Mouse (Mus musculus) spleen, postnatal 4 days (tissue): ENCODE results near the gene Nav2.

Source experiments
- DNase-seq, 2 experiments: peaks; one replicate each; pipeline ENCODE4 v3.0.0; 2022; ENCODE audit warnings: low spot score in 2 of 2

The Nav2 gene

DNA sequence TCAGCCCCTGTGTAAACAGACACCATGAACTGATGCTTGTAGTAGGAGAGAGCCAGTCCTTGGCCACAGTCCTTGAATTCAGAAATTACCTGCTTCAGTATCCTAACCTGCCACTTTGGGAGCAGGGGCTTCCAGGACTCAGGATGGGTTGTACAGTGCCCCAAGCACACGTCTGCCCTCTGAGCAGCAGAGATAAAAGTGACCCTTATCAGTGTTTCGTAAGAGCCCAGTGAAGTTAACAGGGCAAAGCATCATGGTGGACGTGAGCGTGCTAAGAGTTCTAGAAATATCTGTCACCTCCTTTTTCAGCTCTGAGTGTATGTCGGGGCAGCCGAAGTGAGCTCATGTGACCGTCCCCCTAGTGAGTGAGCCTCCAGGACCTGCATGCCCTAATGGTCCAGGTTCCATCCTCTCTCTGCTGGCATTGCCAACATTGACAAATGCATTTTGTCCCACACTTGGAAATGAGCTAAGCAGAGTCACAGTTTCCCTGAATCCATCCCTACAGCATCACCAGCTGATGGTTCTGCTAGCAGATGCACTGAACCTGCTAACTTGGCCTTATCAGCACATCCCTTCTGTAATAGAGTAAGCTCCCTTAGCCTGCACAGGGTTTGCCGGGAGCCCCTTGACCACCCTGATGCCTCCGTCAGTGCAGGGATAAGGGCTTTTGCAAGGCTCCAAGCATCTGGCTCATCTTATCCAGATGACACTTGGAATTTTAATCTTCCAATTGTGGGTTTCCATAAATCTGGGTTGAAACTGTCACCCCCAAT lies 418.6 kb downstream of the Nav2 start:
- DNase-seq, result no peak

DNA sequence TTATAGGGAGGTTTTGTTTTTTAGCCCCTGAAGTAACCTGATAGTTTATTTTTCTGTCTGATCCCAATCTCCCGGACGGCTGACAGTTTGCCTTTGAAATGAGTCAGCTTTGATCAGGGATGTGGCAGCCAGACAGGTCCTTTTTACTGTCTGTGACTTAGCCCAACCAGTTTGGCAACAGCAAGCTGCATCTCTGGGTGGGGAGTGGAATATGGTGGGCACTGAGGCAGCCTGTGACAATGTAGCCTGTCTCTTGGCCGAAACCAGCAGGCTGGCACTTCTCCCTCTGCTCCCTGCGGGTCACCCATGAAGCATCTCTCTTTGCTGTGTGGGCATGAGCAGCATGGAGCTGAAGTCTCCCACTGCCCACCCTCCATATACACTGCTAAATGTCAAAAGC lies 421.7 kb downstream of the Nav2 start:
- no peak for DNase-seq

DNA sequence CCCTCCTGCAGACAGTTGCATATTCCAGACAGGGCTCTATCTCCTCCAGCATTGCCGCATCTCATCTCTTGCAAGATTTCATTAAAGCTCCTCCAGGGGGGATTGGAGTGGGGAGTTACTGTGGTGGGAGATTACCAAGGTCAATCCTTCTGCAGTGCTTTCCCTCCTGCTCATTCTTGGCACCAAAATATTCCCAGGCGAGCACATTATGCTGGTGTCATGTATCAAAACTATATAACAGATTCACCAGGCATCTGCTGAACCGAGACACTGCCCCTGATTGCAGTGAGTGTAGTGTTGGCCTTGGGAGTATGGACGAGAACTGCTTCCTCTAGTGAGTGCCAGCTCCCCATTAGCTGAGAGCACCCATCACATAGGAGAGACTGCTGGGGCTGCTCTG lies 423.4 kb downstream of the Nav2 start:
- no peak for DNase-seq

DNA sequence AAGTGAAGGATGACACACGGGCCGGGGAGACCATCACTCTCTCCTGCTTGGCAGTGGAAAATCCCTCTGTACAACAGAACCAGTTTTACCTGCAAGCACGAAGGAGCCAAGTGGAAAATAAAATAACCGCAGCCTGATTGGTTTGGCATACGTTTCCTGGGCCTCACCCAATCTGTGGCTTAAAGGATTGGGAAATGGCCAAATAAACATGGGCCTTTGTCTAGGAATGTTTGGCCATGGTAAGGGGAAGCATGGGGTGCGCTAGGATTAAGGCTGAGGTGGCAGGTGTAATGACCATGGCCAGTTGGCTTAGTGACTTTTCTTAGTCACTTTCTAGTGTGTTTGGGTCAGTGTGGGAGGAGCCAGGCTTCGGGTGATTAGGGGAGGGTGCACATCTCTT lies 424.1 kb downstream of the Nav2 start:
- DNase-seq, result no peak

DNA sequence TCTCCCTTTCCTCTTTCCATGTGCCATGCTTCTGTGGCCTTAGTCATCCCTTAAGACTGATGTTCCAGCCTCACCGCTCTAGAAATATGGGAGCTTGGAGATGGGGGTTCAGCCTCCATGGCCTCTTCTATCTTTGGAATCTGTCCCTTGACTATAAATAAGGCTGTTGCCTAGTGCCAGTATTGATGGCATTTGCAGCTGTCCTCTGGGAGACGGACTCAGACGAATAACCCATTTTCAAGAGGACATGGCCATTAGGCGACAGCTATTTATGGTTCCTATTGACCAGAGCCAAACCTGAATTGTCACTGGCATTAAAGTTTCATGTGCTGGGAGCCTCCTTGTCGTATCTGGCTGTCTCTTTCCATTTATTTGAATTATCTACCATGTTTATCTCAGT lies 425.6 kb downstream of the Nav2 start:
- no peak for DNase-seq

DNA sequence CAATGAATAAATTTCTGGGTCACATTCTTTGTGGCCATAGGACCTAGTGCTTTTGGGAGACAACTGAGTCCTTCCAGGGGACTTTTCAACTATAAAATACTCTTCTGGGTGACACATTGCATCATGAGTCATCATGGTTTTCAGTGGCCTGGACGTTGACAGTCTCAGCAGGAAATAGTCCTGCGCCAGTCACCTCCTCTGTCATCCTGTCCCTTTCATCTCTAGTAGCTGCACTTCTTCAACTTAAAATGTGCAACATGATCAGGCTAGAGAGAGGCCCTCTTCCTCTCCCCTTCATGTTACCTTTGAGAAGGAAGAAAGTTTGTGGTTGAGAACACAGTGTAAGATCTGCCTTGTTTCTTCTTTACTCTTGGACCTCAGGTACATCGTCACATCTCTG lies 426.5 kb downstream of the Nav2 start:
- no peak for DNase-seq

DNA sequence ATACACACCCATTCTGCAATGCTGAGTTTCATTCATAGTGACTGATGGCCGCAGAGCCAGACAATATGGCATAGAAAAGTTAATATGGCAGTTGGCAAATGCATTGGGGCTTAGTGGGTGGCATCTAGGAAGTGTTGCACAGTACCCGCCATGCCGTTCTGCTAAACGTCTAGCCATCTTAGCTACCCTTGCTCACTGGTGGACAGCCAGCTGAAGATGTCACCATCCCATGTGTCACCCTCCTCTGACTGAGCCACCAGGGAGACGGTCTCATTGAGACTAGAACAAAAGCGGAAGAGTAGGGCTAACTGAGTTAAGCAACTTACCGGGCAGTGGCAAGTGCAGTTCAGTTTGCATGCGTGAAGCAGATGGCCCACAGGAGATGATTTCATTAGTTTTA lies 428.2 kb downstream of the Nav2 start:
- DNase-seq, result no peak

DNA sequence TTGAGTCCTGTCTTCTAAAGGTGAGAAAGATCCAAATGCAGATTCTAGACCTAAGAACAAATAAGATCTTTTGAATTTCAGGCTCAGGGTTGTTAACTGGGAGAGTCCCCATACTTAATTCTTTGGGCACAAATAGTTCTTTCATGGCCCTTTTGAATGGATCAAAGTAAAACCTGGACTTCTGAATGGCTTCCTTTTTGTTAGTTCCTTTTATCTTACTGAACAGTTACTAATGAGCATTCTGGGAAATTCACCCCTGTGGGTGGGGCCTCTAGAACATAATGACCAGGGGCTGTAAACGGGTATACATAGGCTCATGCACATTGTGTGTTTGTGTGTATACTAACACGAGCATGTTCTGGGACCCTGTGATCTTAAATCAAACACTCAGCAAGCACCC lies 429.2 kb downstream of the Nav2 start:
- no peak for DNase-seq

DNA sequence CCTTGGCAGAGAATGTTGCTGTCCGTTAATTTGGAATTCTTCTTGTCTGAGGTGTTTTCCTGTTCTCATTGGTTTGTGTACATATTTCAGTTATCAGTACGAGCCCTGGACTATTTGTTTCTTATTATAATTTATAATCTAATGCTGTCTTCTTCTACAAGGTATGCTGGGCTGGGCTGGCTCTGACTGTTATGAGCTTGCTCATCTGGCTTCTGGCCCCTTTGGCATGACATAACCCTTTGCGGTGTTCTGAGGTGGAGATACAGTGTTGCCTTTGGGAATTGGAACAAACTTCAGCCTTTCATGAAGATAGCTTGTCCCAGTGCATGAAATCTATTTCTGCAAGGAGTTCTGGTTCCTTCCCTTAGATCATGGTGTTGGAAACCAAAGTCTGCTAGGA lies 431.4 kb downstream of the Nav2 start:
- no peak for DNase-seq

DNA sequence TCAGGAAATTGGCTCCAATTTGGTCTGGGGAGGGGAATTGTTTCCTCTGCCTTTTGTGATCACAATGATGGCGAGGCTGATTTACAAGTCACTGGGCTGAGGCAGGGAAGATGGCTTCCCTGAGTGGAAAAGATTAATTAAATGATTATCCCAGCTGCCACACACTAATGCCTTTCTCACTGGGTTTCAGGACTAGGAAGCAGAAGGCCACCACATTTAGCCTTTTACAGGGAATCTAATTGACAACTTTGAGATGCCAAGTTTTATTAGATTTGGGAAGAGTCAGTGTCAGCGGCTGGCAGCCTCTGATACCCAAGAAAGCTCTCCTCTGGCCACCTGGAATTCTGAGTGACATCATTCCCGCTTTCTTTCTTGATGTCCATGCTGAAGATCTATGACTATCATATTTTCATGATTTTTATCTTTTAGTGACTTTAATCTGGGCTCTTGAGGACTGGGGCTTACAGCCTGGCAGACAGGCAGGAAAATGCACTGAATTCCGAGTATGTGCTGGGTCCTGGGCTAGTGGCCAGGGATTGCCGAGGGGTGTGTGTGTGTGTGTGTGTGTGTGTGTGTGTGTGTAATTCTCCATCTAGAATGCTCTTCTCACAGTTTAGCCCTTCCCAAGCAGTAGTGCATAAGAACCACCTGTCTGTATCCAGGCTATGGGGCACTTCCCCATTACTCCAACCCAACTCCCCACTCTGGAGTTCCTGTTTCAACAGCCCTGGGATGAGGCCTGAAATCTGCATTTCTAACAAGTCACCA lies 432.8 kb downstream of the Nav2 start:
- DNase-seq, result no peak

DNA sequence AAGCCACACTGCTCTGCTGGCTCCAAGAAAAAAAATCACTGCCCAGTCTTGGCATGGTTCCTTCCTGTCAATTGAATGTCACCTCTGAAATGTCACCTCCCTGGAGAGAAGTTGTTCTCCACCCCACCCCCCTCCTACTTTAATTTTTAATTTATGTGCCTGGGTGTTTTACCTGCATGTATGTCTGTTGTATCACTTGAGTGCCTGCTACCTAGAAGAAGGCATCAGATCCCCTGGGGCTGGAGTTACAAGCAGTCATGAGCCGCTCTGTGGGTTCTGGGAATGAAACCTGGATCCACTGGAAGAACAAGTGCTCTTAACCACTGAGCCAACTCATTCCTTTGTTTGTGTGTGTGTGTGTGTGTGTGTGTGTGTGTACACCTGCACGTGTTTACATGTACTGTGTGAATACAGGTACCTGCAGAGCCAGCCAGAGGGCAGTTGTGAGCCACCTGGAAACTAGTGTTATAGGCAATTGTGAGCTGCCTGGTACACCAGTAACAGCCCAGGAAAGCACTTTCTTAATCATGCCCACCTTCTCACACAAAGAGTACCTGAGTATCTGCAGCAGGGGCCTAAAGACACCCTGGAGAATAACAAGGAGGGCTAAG lies 433.5 kb downstream of the Nav2 start:
- DNase-seq, result no peak

DNA sequence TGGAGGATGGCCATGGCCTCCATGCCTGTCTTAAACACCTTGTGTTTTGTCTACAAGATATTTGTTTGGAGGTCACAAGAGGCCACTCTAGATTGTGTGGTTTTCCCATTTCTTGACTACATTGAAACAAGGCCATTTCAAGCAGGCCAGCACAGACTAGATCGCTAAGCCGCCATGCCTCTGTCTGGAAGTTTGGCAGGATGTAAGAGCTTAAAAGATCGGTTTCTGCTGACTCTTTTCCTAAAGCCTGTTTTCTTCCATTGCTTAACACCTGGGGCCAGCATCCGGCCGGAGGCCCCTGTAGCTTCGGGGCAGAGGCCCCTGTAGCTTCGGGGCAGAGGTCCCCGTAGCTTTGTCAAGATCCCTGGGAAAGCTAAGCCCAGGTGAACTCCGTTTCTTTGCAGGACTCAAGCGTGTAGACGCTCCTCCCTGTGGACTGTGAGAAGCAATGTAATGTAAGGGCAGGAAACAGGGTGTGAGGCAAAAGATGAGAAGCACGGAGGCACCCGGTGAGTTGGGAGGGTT lies 434.1 kb downstream of the Nav2 start:
- DNase-seq, result no peak

DNA sequence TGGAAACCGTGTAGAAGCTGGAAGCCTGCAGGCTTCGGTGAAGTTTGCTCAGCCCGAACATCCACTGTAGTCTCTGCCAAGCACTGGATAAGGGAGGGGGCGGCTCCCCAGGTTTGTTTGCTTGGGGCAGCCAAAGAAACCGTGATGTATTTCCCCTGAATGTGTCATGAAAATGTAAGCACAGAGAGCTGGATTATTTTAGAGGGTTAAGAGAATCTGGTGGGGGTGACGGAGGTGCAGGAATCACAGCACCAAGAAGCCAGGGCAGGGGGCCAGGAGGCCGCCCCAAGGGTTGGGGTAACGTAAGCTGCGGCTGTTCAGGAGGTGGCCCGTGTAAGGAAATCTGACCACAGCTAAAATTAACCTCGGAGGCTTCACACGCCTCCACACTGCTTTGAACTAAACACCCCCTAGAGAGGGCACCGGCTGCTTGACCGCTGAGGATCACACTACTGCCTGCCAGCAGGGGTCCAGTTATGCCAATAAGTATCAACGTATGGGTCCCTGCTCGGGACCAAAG lies 434.6 kb downstream of the Nav2 start:
- no peak for DNase-seq

DNA sequence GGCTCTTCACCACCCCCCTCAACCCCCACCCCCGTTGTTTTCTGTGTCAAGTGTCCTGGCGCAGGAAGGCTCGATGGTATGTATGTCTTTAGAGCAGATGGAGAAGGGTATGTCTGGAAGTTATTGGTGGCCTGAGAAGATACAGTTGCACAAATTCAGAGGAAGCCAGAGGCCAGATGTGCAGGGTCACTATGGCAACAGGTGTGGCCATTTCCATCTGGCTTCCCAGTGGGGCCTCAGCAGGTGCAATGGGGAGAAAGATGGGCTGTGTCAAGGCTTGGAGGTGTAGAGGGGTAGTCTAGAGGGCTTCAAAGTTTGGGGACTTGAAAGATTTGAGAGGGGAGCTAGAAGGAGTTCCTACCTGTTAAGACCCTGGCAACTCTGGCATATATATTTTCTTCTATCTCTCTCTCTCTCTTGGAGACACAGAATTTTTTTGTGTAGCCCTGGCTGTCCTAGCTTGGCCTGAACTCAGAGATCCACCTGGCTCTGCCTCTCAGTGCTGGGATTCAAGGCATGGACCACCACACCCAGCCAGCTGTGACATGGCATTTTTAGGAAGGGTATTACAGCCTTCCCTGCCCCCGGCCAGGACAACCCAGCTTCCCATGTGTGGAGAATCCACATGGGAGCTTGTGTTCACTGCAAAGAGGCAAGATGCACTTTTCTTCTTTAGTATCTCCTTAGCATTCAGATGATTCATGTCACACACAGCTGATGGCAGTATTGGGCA lies 435.4 kb downstream of the Nav2 start:
- no peak for DNase-seq

DNA sequence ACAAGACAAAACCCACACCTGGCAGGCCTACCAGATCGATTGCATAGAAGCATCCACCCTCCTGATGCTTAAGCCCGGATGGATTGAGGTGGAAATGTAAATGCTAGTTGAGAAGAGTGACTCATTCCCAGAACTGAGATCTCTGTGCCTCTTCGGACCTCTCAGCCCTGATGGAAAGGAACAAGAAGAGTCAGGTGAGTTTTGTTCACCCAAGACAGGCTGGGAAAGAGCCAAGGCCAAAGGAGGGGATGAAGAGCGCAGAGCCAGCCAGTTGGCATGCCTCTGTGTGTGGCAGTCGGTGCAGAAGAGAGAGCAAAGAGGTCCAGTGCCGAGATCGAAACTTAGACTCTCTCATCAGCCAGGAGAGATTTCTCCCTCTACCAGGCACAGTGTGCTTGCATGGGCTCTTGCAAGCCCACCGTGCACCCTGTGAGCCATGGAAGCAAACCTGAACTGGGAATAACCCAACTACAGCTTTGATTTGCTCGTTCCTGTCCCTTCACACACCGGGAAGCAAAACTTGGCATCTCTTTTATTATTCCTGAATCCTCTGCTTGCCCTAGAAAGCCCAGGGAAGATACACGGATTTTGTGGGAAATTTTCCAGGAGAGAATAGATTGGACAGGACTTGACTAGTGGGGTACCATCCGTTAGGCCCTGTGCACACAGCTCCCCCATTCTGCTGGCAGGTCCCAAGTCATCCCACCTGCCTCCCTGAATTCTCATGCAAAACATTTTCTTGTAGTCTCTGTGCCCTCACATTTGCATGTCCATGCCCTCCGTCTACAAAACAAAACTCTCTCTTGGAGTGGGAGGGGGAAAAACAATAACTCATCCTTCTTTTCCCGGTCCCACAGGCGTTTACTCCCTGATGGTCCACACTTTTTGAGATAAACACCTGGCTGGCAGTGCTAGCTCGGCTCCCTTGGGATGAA lies 439.1 kb downstream of the Nav2 start:
- no peak for DNase-seq

DNA sequence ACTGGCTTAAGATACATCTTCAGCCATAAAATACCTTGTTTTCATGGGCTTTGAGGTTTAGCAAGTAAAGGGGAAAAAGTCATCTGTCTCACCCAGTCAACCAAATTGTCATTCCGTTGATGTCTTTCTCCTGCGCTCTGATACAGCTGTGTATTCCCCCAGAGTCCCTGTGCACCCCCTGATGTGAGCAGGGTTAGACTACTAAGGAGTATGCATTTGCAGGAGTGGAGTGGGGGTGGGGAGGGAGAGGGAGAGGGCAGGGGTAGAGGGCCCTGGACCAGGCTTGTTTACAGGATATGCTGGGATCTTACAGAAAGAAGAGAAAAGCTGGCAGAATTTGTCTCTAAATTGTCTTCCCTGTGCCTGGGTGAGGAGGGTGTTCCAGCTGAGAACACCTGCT lies 440.1 kb downstream of the Nav2 start:
- DNase-seq, result no peak

DNA sequence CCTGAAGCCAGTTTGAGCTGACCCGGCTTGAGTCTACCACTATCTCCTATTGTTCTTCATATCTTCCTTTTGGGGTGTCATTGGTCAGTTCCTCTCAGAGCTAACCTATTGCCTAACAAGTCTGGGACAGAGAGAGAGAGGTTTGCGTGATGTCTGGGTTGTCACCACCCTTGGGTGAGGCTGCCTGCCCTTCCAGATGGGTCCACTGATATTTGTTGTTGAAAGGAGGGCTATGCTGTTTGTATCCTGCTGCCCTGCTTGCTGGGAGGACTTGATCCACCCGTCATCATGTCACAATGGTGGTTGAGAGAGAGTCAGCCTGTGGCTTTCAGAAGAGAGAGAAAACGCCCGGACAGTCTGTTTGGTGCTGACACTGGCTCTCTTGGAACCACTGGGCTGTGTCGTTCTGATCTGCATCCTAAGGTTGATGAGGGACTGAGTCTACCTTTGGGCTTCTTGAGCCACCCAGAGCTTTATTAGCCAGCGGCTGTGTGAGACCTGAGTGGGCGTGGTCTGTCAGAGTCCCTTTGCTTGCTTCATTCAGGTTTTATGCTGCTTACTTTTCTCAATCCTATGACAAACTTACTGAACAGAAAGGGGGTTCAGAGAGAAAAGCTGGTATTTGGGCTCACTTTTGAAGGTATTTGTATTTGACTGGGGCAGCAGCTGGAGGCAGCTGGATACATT lies 441.9 kb downstream of the Nav2 start:
- no peak for DNase-seq

DNA sequence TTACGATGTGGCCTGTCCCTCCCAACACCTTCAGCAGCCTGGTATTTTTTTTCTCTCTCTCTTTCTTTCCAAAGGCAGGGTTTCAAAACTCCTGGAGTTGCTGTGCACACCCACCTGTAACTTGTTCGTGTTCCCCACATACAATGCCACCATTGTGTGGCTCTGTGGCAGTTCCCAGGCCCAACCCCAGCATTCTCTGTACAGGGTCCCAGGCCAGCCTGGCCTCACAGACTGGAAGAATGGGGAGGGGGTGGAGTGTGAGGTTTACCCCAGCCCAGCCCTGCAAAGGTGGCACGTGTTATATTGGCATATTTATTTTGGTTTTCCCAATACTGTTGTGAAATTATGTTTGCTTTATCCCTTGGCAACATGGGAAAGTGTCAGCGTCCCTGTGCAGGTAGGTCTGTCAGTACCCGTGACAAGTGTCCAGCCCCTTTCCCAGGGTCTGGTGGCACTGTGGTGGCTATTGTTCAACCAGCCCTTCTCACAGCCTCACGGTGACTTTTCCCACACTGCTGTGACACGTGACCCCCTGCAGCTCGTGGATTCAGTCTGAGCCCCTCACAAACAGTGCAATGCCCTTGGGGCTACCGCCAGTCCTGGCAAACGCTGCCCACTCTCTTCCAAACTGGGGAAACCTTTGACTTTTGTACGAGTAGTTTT lies 443.2 kb downstream of the Nav2 start:
- DNase-seq, result no peak

DNA sequence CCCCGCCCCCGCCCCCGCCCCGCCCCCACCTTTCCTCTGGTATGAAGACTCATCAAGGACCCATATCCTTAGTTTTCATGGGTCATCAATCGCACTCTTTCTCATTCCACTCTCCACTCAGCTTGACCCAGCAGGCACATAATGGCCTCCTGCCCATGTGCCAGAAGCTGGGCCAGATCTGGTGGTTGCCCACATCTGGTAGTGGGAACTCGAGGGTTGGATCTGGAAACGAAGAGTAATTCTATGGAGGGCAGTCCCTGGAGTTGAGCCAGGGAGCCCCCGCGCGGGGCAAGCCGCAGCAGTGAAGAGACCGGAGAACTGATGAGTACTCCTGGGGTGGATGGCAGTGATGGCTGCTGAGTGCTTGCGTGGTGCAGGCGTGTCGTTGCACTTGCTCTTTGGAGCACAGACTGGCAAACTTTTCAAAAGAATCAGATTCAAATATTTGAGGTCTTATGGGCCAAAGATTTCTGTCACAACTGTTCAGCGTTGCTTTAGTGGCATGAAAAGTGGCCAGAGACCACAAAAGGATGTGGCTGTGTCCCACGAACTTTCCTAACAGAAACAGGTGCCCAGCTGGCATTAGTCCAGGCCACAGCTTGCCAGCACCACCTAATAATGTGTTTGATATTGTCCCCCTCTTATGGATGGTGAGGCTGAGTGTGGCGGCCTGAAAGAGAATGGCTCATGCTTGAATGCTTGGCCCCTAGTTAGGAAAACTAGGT lies 449.1 kb downstream of the Nav2 start:
- no peak for DNase-seq
